Mouse (Mus musculus) heart, adult 11 months (tissue): Measurements from ENCODE around the gene Adgrl3.

Experiments used
- DNase-seq: peaks from one replicate; pipeline ENCODE4 v3.0.0; 2022

Gene Adgrl3

DNA sequence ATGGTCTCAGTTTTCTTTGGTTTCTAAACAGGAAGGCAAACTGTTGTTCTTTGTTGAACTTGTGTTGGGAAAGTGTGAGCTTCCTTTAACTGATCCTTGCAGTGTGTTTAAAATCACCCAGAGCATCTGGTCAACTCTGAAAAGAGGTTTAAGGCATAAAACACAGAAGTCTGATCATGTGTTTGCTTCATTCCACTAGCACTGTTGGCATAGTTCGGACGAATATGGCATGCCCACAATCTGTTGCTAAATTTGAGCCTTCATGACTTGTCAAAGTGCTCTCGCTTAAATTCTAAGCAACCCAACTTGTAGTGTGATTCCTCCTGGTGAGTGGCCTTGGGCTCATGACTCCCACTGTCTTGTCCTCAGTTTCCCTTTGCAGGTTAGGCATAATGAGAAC lies 249.8 kb downstream of the Adgrl3 start:
- no peak for DNase-seq

DNA sequence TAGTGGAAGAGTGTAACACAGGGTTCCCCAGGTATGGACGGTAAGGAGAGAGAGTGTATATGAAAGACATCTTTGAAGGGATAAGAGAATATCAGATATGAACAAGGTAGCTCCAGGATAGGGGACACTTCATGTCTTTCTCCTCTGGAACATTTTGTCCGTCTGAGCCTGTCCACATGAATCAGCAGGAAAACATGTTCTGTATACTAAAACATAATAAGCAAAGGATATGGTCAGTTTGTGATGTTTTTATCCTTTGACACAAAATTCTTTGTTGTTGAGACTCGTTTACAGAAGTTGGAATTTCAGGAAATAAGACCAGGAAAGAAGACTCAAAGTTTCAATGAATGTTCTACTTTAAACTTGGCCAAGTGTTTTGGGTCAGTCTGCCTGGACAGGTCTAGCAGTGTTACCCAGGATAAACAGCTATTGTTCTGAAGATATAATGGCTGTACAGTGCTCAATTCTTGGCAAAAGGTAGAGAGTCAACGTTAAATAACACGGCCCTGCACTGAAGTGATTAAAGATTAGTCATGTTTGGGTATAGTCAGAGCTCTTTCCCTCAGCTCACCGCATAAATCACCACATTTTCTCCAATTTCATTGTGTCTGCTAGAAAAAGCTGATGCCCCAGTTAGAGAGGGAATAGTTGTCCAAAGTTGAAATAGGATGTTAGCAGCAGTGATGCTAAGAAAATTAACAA lies 255.6 kb downstream of the Adgrl3 start:
- no peak for DNase-seq

DNA sequence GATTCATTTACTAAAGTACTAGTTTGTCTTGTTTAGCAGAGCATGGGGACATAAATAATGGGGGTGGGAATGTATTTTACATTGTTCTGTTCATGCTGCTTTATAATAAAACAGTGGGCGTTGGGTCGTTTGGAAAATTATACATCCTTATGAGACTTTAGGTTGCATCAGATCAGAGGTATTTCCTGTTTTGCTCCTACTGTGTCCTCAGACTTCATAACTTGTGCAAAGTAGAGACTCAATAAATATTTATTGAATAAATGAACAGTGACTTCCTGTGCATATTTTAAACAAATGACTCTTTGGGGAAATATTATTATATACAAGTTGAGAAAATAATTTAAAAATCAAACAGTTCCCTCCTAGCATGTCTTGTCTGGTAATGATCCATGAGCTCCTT lies 259.3 kb downstream of the Adgrl3 start:
- no peak for DNase-seq

DNA sequence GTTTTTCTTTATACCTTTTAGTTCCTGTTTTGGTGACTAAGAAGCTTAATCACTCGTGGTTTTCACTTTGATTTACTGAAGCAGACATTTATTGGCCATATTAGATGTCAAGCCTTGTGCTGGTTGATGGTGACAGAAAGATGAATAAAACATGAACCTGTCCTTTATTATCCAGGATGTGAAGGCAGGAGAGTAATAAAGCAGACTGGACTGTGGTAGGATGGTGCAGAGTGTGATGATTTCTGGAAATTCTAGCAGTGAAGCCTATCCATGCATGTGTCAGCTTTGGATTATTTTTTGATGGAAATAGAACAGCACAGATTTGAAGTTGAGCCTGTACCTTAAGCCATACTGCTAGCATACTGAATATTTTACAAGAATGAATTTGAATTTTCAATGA lies 265.7 kb downstream of the Adgrl3 start:
- DNase-seq = no peak

- no peak for DNase-seq
These were observed 281.9 kb downstream of the Adgrl3 start for GRCm38 (mm10) chr5:81301874-81302273.

GRCm38 (mm10) chr5:81317406-81318112 lies 297.6 kb downstream of the Adgrl3 start:
- DNase-seq = no peak

GRCm38 (mm10) chr5:81321276-81321934 lies 301.5 kb downstream of the Adgrl3 start:
- DNase-seq = no peak

GRCm38 (mm10) chr5:81322064-81322463 lies 302.1 kb downstream of the Adgrl3 start:
- DNase-seq = no peak

DNA sequence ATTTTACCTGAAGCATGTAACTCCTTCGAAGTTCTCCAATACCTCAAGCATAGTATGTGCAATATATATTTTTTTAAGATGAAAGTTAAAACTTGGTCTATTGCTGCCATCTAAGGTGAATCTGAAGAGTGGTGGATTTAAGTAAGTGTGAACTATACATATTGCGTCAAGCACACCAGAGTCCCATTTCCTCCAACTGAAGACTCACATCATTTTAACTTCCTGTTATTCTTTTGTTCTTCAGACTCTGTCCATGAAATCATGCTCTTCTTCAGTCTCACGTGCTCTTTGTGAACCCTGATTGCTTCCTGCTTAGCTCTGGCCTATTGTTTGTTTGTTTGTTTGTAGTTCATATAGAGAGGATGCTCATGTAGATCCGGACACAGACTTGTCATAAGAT lies 307.0 kb downstream of the Adgrl3 start:
- no peak for DNase-seq

DNA sequence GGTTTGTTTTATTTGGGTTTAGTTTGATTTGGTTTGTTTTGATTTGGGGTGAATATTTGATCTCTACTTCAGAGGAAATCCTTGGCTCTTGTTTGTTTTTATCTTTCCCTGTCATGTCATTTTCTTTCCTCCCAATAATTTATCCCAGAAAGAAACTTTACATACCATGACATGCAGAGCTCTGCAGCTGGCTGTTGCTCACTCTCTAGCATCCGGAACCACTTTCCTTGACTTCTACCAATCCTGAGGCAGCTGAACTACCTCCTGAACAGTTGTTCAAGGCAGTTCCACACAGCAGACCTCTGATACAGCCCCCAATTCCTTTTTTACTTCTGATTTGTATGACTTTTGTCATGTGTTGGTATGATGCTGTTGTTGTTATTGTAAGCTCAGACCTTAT lies 307.5 kb downstream of the Adgrl3 start:
- DNase-seq = no peak

DNA sequence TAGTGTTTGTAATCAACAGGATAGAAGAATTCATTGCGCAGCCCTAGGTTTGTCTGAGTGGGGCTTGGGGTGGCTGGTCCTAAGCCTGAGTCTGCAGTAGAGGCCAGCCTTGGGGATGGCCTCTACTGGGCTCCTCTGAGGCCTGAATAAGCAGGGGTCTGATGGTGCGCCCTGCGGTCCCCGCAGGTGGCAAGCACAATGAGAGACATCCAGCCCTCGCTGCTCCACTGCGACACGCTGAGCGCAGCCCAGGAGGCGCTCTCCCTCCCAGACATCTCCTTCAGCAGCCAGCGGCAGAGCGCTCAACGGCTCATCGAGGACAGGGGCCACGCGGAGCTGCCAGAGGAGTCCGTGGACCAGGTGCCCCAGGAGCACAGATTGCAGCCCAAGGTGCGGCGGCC lies 309.6 kb downstream of the Adgrl3 start:
- DNase-seq = peak; percentile 79

- DNase-seq = no peak
These were observed 324.4 kb downstream of the Adgrl3 start for GRCm38 (mm10) chr5:81344330-81344729.

- no peak for DNase-seq
These were observed 325.1 kb downstream of the Adgrl3 start for GRCm38 (mm10) chr5:81345096-81345435.

- peak; percentile 91 for DNase-seq
These were observed 325.6 kb downstream of the Adgrl3 start for GRCm38 (mm10) chr5:81345436-81346131.

DNA sequence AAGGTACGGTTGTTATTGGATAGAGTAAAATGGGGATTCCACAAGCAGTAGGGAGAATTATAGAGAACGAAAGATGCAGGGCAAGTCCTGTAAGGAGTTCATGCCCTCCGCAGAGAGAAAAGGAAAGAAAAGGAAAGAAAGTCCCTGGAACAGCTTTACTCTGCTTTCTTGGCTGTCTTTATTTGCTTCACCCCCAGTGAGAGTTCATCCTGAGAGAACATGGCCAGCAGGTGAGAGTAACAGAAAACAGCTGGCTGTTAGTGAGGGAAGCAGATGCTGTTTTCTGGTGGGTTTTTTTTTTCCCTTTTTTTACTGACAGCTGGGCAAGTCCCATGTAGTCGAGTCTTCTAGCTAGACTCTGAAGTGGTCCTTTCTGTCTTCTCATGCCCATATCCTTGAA lies 327.6 kb downstream of the Adgrl3 start:
- DNase-seq = no peak

- DNase-seq = no peak
These were observed 339.6 kb downstream of the Adgrl3 start for GRCm38 (mm10) chr5:81359560-81359959.

DNA sequence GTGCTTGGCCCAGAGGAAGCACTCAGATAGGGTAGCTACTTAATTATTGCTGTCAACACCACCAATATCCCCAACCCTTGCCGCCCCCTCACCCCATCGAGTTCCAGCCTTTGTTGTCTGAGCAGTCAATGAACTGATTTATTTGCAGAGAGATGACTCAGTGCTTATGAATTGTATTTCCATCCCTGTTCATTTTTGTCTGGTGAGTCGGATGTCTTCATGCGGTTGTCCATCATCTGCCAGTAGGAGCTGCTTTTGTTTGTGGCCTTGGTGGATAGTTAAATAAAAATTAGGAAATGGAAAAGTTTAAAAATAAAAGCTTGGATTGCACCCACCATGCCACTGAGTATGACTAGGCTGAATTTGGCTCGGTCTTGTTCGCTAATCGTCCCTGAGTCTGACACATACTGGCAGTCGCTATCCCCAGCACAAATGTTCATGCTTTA lies 344.3 kb downstream of the Adgrl3 start:
- DNase-seq = peak; percentile 84

GRCm38 (mm10) chr5:81365250-81365649 lies 345.3 kb downstream of the Adgrl3 start:
- no peak for DNase-seq

- no peak for DNase-seq
These were observed 350.4 kb downstream of the Adgrl3 start for GRCm38 (mm10) chr5:81370126-81370850.

DNA sequence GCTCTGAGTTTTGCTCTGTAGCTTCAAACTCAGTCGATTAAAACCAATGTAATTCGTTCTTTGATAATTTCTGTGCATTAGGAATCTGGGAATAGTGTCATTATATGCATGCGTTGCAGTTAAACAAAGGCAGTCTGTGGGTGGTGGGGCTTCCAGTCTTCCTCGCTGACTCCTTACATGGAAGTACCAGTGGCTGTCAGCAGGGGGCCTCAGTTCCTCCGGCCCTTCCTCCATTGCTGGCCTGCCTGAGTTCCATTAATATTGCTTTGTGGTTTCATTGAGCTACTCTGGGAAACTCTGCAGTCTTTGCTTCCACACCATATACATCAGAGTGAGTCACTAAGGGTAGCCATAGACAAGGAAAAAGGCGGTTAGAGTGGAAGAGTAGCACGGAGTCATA lies 356.1 kb downstream of the Adgrl3 start:
- no peak for DNase-seq

- no peak for DNase-seq
These were observed 385.7 kb downstream of the Adgrl3 start for GRCm38 (mm10) chr5:81405582-81406143.

- DNase-seq = no peak
These were observed 397.4 kb downstream of the Adgrl3 start for GRCm38 (mm10) chr5:81417326-81417725.
